Mouse (Mus musculus): ENCODE measurements around the gene Nabp2. TPM values are rescaled to one million over a fixed set of nuclear protein-coding genes. Genes with fewer than 3 reads are reported as not detected.

Gene Nabp2
- total RNA-seq, 2 experiments from 2014 or later, result 43.6 to 45.6 TPM

GRCm38 (mm10) chr10:128369599-128369998 lies 41.7 kb downstream of the Nabp2 start:
- intact Hi-C loops (cut with DNase I), result loop anchor here (1.0 kb wide), 1 partner anchor 89 kb away; no protein-coding TSS in a partner anchor
- DNase-seq, result no peak

- no peak for DNase-seq
- intact Hi-C loops (cut with DNase I), result loop anchor here (1.0 kb wide), 1 partner anchor 89 kb away; no protein-coding TSS in a partner anchor
Measured at GRCm38 (mm10) chr10:128369218-128369543, 42.1 kb downstream of the Nabp2 start.

- intact Hi-C loops (cut with DNase I), result loop anchor here (1.0 kb wide), 1 partner anchor 90 kb away; no protein-coding TSS in a partner anchor
- peak; percentile 91 to 93 for DNase-seq
Measured at GRCm38 (mm10) chr10:128368402-128369217, 42.7 kb downstream of the Nabp2 start, which contains the start of gene Coq10a. Coq10a (minus strand) TSS chr10:128368997.

DNA sequence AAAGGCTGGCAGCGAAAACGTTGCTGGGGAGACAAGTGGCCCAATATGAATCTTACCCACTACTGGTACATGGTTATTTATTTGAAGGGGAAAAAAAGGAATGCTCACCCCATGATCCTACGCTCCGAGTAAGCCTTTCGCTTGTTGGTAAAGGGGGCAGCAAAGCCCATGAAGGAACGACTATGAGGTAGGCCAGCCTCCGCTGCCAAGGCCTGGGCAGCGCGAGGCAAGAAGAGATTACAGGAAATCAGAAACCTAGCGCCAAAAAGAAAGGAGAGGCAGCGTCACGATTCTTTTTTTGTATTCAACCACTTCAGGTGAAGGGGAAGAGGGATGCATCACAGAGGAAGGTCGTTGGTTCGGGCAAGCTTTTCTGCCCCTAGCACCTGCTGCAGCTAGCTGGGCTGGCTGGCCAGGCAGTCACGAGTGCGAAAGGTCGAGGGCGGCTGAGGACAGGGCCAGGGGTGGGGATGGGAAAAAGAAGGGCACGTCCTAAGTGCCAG lies 43.3 kb downstream of the Nabp2 start:
- intact Hi-C loops (cut with DNase I), result no loop called here
- no peak for DNase-seq

DNA sequence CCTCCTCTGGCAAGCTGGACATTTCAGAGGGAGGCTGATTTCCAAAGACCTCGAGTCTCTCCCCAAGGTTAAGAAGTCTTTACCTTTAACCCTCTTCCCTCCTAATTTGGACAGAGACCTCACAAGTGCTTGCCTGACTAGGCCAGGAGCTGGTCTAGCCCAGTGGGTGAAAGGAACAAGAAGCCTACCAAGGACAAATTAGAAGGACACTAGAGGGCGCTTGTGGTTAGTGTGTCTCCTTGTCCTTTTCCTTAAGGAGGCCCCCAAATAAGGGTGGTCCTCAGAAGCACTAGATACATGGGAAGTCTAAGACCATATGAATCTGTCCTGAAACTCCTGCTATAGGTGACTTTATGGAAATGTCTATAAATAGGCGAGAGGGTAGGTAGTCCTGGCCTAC lies 48.7 kb downstream of the Nabp2 start:
- intact Hi-C loops (cut with DNase I), result no loop called here
- peak in 1 of 2 experiments; percentile 45 for DNase-seq

GRCm38 (mm10) chr10:128361836-128362235 lies 49.5 kb downstream of the Nabp2 start:
- intact Hi-C loops (cut with DNase I), result no loop called here
- no peak for DNase-seq

DNA sequence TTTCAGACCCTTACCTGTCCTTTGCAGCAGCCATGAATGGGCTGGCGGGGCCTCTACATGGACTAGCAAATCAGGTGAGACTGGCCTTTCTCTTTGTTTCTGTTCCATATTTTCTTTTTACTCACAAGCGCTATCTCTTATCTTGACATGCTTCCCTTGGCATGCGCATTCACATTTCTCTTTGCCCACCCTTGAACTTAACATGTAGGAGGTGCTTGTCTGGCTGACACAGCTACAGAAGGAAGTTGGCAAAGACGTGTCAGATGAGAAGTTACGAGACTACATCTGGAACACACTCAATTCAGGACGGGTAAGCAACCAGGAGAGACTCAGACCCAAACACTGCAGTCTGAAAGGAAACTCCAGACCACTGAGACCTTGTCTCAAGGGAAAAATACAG lies 52.1 kb downstream of the Nabp2 start:
- DNase-seq, result no peak
- intact Hi-C loops (cut with DNase I), result no loop called here

GRCm38 (mm10) chr10:128358796-128359195 lies 52.5 kb downstream of the Nabp2 start:
- intact Hi-C loops (cut with DNase I), result loop anchor here (1.0 kb wide), 1 partner anchor 23 kb away; no protein-coding TSS in a partner anchor
- DNase-seq, result peak; percentile 52 to 71

Small RNA genes lying within 50 kb of the gene (microRNA-seq; reads per million reads assigned to microRNA genes)
- gene Gm25361 (0 reads per million in 2 experiments), gene Gm26308 (0 reads per million in 2 experiments), gene Mir6914 (0 to 0.97 reads per million in 2 experiments), gene Mir6915 (0.81 to 2.4 reads per million in 2 experiments), gene Mir8105 (2.2 to 2.4 reads per million in 2 experiments)

Other genes with a start within 250 kb of the Nabp2 start
- gene Rbms2, start 231.2 kb downstream of the Nabp2 start, total RNA-seq (2021), result 10 to 100 TPM; 79.3 to 82.2 TPM
- gene Gls2, start 217.0 kb downstream of the Nabp2 start, total RNA-seq (2021), result under 1 TPM; 0.60 to 0.90 TPM
- gene Spryd4, start 199.7 kb downstream of the Nabp2 start, total RNA-seq (2021), result 10 to 100 TPM; 40.5 to 43.3 TPM
- gene Mip, start 185.7 kb downstream of the Nabp2 start, total RNA-seq (2021), result not detected
- 10 to 100 TPM in 1 of 2 experiments, 1 to 10 TPM in 1; 6.6 to 11.1 TPM for gene Timeless, start 179.4 kb downstream of the Nabp2 start, total RNA-seq (2021)
- under 1 TPM in 1 of 2 experiments, not detected in 1; 0.19 TPM for gene Apon, start 157.4 kb downstream of the Nabp2 start, total RNA-seq (2021)
- not detected for gene Apof, start 142.8 kb downstream of the Nabp2 start, total RNA-seq (2021)
- 10 to 100 TPM; 10.5 to 11.2 TPM for gene Stat2, start 140.9 kb downstream of the Nabp2 start, total RNA-seq (2021)
- under 1 TPM; 0.22 to 0.26 TPM for gene Il23a, start 112.7 kb downstream of the Nabp2 start, total RNA-seq (2021)
- 10 to 100 TPM; 13.2 to 13.7 TPM for gene Pan2, start 108.2 kb downstream of the Nabp2 start, total RNA-seq (2021)
- gene Cnpy2, start 89.0 kb downstream of the Nabp2 start, total RNA-seq (2021), result 10 to 100 TPM; 58.1 to 66.7 TPM
- 1,000 to 10,000 TPM; 1,195 to 1,221 TPM for gene Cs, start 73.8 kb downstream of the Nabp2 start, total RNA-seq (2021)
- gene Coq10a, start 42.5 kb downstream of the Nabp2 start, total RNA-seq (2021), result 100 to 1,000 TPM; 208 to 209 TPM
- gene Ankrd52, start 34.4 kb downstream of the Nabp2 start, total RNA-seq (2021), result 10 to 100 TPM; 46.5 to 47.5 TPM
- not detected for gene Slc39a5, start 10.3 kb downstream of the Nabp2 start, total RNA-seq (2021)
- 10 to 100 TPM; 19.7 to 19.8 TPM for gene Rnf41, start 165 bp upstream of the Nabp2 start, total RNA-seq (2021)
- 10 to 100 TPM; 76.6 to 80.5 TPM for gene Smarcc2, start 47.8 kb upstream of the Nabp2 start, total RNA-seq (2021)
- 100 to 1,000 TPM; 357 to 392 TPM for gene Myl6, start 82.7 kb upstream of the Nabp2 start, total RNA-seq (2021)
- 1 to 10 TPM; 3.3 to 4.3 TPM for gene Myl6b, start 87.2 kb upstream of the Nabp2 start, total RNA-seq (2021)
- gene Esyt1, start 114.4 kb upstream of the Nabp2 start, total RNA-seq (2021), result 10 to 100 TPM; 22.3 to 23.6 TPM
- gene Zc3h10, start 136.3 kb upstream of the Nabp2 start, total RNA-seq (2021), result 1 to 10 TPM; 7.0 to 8.4 TPM
- gene Rpl41, start 137.8 kb upstream of the Nabp2 start, total RNA-seq (2021), result 1,000 to 10,000 TPM; 1,645 to 1,937 TPM
- 10 to 100 TPM; 48.4 to 51.6 TPM for gene Pa2g4, start 154.5 kb upstream of the Nabp2 start, total RNA-seq (2021)
- 1 to 10 TPM; 6.8 to 7.8 TPM for gene Erbb3, start 178.2 kb upstream of the Nabp2 start, total RNA-seq (2021)
- gene Rps26, start 215.3 kb upstream of the Nabp2 start, total RNA-seq (2021), result 100 to 1,000 TPM; 264 to 297 TPM
- 1 to 10 TPM; 1.3 to 1.5 TPM for gene Ikzf4, start 234.5 kb upstream of the Nabp2 start, total RNA-seq (2021)